Mouse (Mus musculus): ENCODE results near the gene Ptpn3. TPM values are rescaled to one million over a fixed set of nuclear protein-coding genes. Genes with fewer than 3 reads are reported as not detected.
A peak's percentile ranks its signal among the peaks of the same experiment; 100 is the strongest.

Ptpn3 gene
- polyA plus RNA-seq, 1 experiment from 2014 or later: 8.1 TPM

GRCm38 (mm10) chr4:57320606-57321327, 19.1 kb upstream of the Ptpn3 start:
- 34% methylated on average over 23 of the region's 23 CpGs for WGBS
- H3K9me3 ChIP-seq (ENCODE audit: control insufficient read depth, low read depth, low read length): no peaks in the 10 kb centered on the region
- H3K4me1 ChIP-seq (ENCODE audit: control insufficient read depth, insufficient read depth, low read length): peaks cover 12% of the 10 kb centered on the region
- no peak overlapping the region for H3K27ac ChIP-seq (ENCODE audit: low read length)
- no peak overlapping the region for H3K9ac ChIP-seq (replicated peaks; ENCODE audit: low read depth, low read length)
- H3K4me3 ChIP-seq (ENCODE audit: low read depth, low read length): no peak overlapping the region
- no peak for ATAC-seq (ENCODE audit: insufficient number of reproducible peaks, insufficient read depth, low FRiP score, low read depth)
- H3K36me3 ChIP-seq (ENCODE audit: control insufficient read depth, insufficient read depth, low read length): no peaks in the 10 kb centered on the region
- no peaks in the 10 kb centered on the region for H3K27me3 ChIP-seq (ENCODE audit: control insufficient read depth, insufficient read depth, low read length)
- H3K4me2 ChIP-seq (replicated peaks; ENCODE audit: low read depth, low read length): no peak overlapping the region

GRCm38 (mm10) chr4:57318525-57319212, 17.0 kb upstream of the Ptpn3 start:
- Histone ChIP-seq H3K27ac (ENCODE audit: low read length) (peak overlapping the region; percentile 40; the same call in 1 of the 2 replicates), H3K9ac (replicated peaks; ENCODE audit: low read depth, low read length) (no peak overlapping the region), H3K4me2 (replicated peaks; ENCODE audit: low read depth, low read length) (no peak overlapping the region), H3K4me1 (ENCODE audit: control insufficient read depth, insufficient read depth, low read length) (peaks cover 12% of the 10 kb centered on the region), H3K27me3 (ENCODE audit: control insufficient read depth, insufficient read depth, low read length) (no peaks in the 10 kb centered on the region), H3K36me3 (ENCODE audit: control insufficient read depth, insufficient read depth, low read length) (no peaks in the 10 kb centered on the region), H3K9me3 (ENCODE audit: control insufficient read depth, low read depth, low read length) (no peaks in the 10 kb centered on the region), H3K4me3 (ENCODE audit: low read depth, low read length) (no peak overlapping the region)
- 14% methylated on average over 10 of the region's 10 CpGs for WGBS
- 0 out of 2 replicates have a peak, but pooled peaks have one; percentile 35 for ATAC-seq (ENCODE audit: insufficient number of reproducible peaks, insufficient read depth, low FRiP score, low read depth)

- Histone ChIP-seq H3K9ac (replicated peaks; ENCODE audit: low read depth, low read length) (no peak overlapping the region), H3K4me2 (replicated peaks; ENCODE audit: low read depth, low read length) (no peak overlapping the region), H3K4me1 (ENCODE audit: control insufficient read depth, insufficient read depth, low read length) (no peaks in the 10 kb centered on the region), H3K9me3 (ENCODE audit: control insufficient read depth, low read depth, low read length) (no peaks in the 10 kb centered on the region), H3K4me3 (ENCODE audit: low read depth, low read length) (no peak overlapping the region), H3K27ac (ENCODE audit: low read length) (no peak overlapping the region), H3K27me3 (ENCODE audit: control insufficient read depth, insufficient read depth, low read length) (no peaks in the 10 kb centered on the region), H3K36me3 (ENCODE audit: control insufficient read depth, insufficient read depth, low read length) (no peaks in the 10 kb centered on the region)
- 69% methylated on average over 8 of the region's 8 CpGs for WGBS
- ATAC-seq (ENCODE audit: insufficient number of reproducible peaks, insufficient read depth, low FRiP score, low read depth): no peak
Observed at GRCm38 (mm10) chr4:57312256-57313166, 10.9 kb upstream of the Ptpn3 start.

- Histone ChIP-seq H3K4me3 (ENCODE audit: low read depth, low read length) (no peak overlapping the region), H3K4me2 (replicated peaks; ENCODE audit: low read depth, low read length) (no peak overlapping the region), H3K36me3 (ENCODE audit: control insufficient read depth, insufficient read depth, low read length) (no peaks in the 10 kb centered on the region), H3K27me3 (ENCODE audit: control insufficient read depth, insufficient read depth, low read length) (no peaks in the 10 kb centered on the region), H3K4me1 (ENCODE audit: control insufficient read depth, insufficient read depth, low read length) (no peaks in the 10 kb centered on the region), H3K9ac (replicated peaks; ENCODE audit: low read depth, low read length) (no peak overlapping the region), H3K27ac (ENCODE audit: low read length) (no peak overlapping the region), H3K9me3 (ENCODE audit: control insufficient read depth, low read depth, low read length) (no peaks in the 10 kb centered on the region)
- ATAC-seq (ENCODE audit: insufficient number of reproducible peaks, insufficient read depth, low FRiP score, low read depth): no peak
- 87% methylated on average over 4 of the region's 4 CpGs for WGBS
Observed at GRCm38 (mm10) chr4:57311750-57312149, 10.1 kb upstream of the Ptpn3 start.

GRCm38 (mm10) chr4:57308214-57309000, 6.8 kb upstream of the Ptpn3 start:
- Histone ChIP-seq H3K4me2 (replicated peaks; ENCODE audit: low read depth, low read length) (peak overlapping the region; percentile 25; the same call in 1 of the 2 replicates), H3K4me1 (ENCODE audit: control insufficient read depth, insufficient read depth, low read length) (no peaks in the 10 kb centered on the region), H3K4me3 (ENCODE audit: low read depth, low read length) (no peak overlapping the region), H3K27ac (ENCODE audit: low read length) (no peak overlapping the region), H3K36me3 (ENCODE audit: control insufficient read depth, insufficient read depth, low read length) (no peaks in the 10 kb centered on the region), H3K9ac (replicated peaks; ENCODE audit: low read depth, low read length) (no peak overlapping the region), H3K9me3 (ENCODE audit: control insufficient read depth, low read depth, low read length) (no peaks in the 10 kb centered on the region), H3K27me3 (ENCODE audit: control insufficient read depth, insufficient read depth, low read length) (no peaks in the 10 kb centered on the region)
- no peak for ATAC-seq (ENCODE audit: insufficient number of reproducible peaks, insufficient read depth, low FRiP score, low read depth)
- WGBS: 43% methylated on average over 26 of the region's 26 CpGs

GRCm38 (mm10) chr4:57307747-57308146, 6.1 kb upstream of the Ptpn3 start:
- Histone ChIP-seq H3K27me3 (ENCODE audit: control insufficient read depth, insufficient read depth, low read length) (no peaks in the 10 kb centered on the region), H3K4me2 (replicated peaks; ENCODE audit: low read depth, low read length) (no peak overlapping the region), H3K4me1 (ENCODE audit: control insufficient read depth, insufficient read depth, low read length) (no peaks in the 10 kb centered on the region), H3K9me3 (ENCODE audit: control insufficient read depth, low read depth, low read length) (no peaks in the 10 kb centered on the region), H3K36me3 (ENCODE audit: control insufficient read depth, insufficient read depth, low read length) (no peaks in the 10 kb centered on the region), H3K9ac (replicated peaks; ENCODE audit: low read depth, low read length) (no peak overlapping the region), H3K4me3 (ENCODE audit: low read depth, low read length) (no peak overlapping the region), H3K27ac (ENCODE audit: low read length) (no peak overlapping the region)
- 62% methylated on average over 4 of the region's 4 CpGs for WGBS
- ATAC-seq (ENCODE audit: insufficient number of reproducible peaks, insufficient read depth, low FRiP score, low read depth): no peak

GRCm38 (mm10) chr4:57306260-57306659, 4.6 kb upstream of the Ptpn3 start:
- H3K9me3 ChIP-seq (ENCODE audit: control insufficient read depth, low read depth, low read length): no peaks in the 10 kb centered on the region
- no peak for ATAC-seq (ENCODE audit: insufficient number of reproducible peaks, insufficient read depth, low FRiP score, low read depth)
- H3K27ac ChIP-seq (ENCODE audit: low read length): no peak overlapping the region
- 0 out of 2 replicates have a peak, but pooled peaks cover 4% of the 10 kb centered on the region for H3K4me1 ChIP-seq (ENCODE audit: control insufficient read depth, insufficient read depth, low read length)
- 79% methylated on average over 4 of the region's 4 CpGs for WGBS
- no peak overlapping the region for H3K4me2 ChIP-seq (replicated peaks; ENCODE audit: low read depth, low read length)
- H3K27me3 ChIP-seq (ENCODE audit: control insufficient read depth, insufficient read depth, low read length): no peaks in the 10 kb centered on the region
- no peaks in the 10 kb centered on the region for H3K36me3 ChIP-seq (ENCODE audit: control insufficient read depth, insufficient read depth, low read length)
- H3K9ac ChIP-seq (replicated peaks; ENCODE audit: low read depth, low read length): no peak overlapping the region
- no peak overlapping the region for H3K4me3 ChIP-seq (ENCODE audit: low read depth, low read length)

All from stomach, embryonic 14.5 days (tissue).